Mouse (Mus musculus) neural tube, embryonic 15.5 days (tissue): ENCODE results near the gene Prelid1. TPM values are rescaled to one million over a fixed set of nuclear protein-coding genes. Genes with fewer than 3 reads are reported as not detected.

Experiments
- ATAC-seq: fragments of 200-750 bp; cut with Nextera tagmentation; 2 replicates; pipeline ENCODE4 v1.8.0; 2017; ENCODE audit warnings: mild to moderate bottlenecking, moderate TSS enrichment, moderate library complexity; ENCODE audit not compliant: low FRiP score
- H3K27ac ChIP-seq: fragments of 300-500 bp; sonication (generic); replicated peaks from 2 replicates; pipeline ENCODE4 v1.5.1; 2015; ENCODE audit warnings: mild to moderate bottlenecking, inconsistent platforms
- H3K27me3 ChIP-seq: fragments of 300-500 bp; sonication (generic); replicated peaks from 2 replicates; pipeline ENCODE4 v1.6.1; 2015; ENCODE audit warnings: inconsistent platforms
- H3K36me3 ChIP-seq: fragments of 300-500 bp; sonication (generic); 2 replicates; pipeline ENCODE4 v1.6.1; 2015; ENCODE audit warnings: inconsistent platforms
- H3K4me1 ChIP-seq: fragments of 300-500 bp; sonication (generic); 2 replicates; pipeline ENCODE4 v1.6.1; 2015; ENCODE audit warnings: inconsistent platforms
- H3K4me2 ChIP-seq: fragments of 300-500 bp; sonication (generic); 2 replicates; pipeline ENCODE4 v1.6.1; 2015; ENCODE audit warnings: inconsistent platforms, mild to moderate bottlenecking, moderate library complexity
- H3K4me3 ChIP-seq: fragments of 300-500 bp; sonication (generic); replicated peaks from 2 replicates; pipeline ENCODE4 v1.5.1; 2015; ENCODE audit warnings: mild to moderate bottlenecking, inconsistent platforms
- H3K9ac ChIP-seq: fragments of 300-500 bp; sonication (generic); replicated peaks from 2 replicates; pipeline ENCODE4 v1.6.1; 2015; ENCODE audit warnings: mild to moderate bottlenecking, inconsistent platforms
- H3K9me3 ChIP-seq: fragments of 300-500 bp; sonication (generic); replicated peaks from 2 replicates; pipeline ENCODE4 v1.6.1; 2016; ENCODE audit warnings: inconsistent platforms
- WGBS: fragments of 180-500 bp; shearing (Covaris S2); methylation state at CpG from one replicate; pipeline ENCODE4 v1.1.7; 2015; ENCODE audit warnings: mixed read lengths; 5-methylcytosine and 5-hydroxymethylcytosine counted together
- polyA plus RNA-seq: library from polyadenylated mRNA; unstranded; fragments of >200 nt; fragmentation: Nextera tagmentation; extraction: Ambion mirVana; gene quantifications from 2 replicates; pipeline ENCODE4 v1.2.1, GENCODE M21; 2015

The Prelid1 gene
- polyA plus RNA-seq, result 311 and 344 TPM in 2 replicates

- peaks cover 39% of the 10 kb centered on the region for H3K4me1 ChIP-seq
- H3K36me3 ChIP-seq, result peaks cover 59% of the 10 kb centered on the region
- no peaks in the 10 kb centered on the region for H3K9me3 ChIP-seq
- 87% methylated on average over 4 of the region's 4 CpGs for WGBS
- H3K27me3 ChIP-seq, result no peaks in the 10 kb centered on the region
- ATAC-seq, result no peak
- peak within 1 kb of the TSS; percentile 86 for H3K4me3 ChIP-seq
- peak within 1 kb of the TSS; percentile 81 for H3K27ac ChIP-seq
- H3K9ac ChIP-seq, result peak within 1 kb of the TSS; percentile 86
- H3K4me2 ChIP-seq, result peak within 1 kb of the TSS; percentile 92
These were observed at the start of gene Prelid1 for GRCm38 (mm10) chr13:55319931-55320533. Gene Prelid1 (plus strand): TSS chr13:55320500.

- no peak overlapping the region for H3K27ac ChIP-seq
- no peaks in the 10 kb centered on the region for H3K4me1 ChIP-seq
- no peak overlapping the region for H3K4me2 ChIP-seq
- H3K9me3 ChIP-seq, result no peaks in the 10 kb centered on the region
- ATAC-seq, result no peak
- no peak overlapping the region for H3K9ac ChIP-seq
- WGBS, result 80% methylated on average over 5 of the region's 5 CpGs
- H3K36me3 ChIP-seq, result peaks cover 41% of the 10 kb centered on the region
- H3K4me3 ChIP-seq, result no peak overlapping the region
- no peaks in the 10 kb centered on the region for H3K27me3 ChIP-seq
These were observed 43.1 kb upstream of the Prelid1 start for GRCm38 (mm10) chr13:55277203-55277602.

- H3K27ac ChIP-seq, result no peak overlapping the region
- no peaks in the 10 kb centered on the region for H3K27me3 ChIP-seq
- no peaks in the 10 kb centered on the region for H3K4me1 ChIP-seq
- no peak overlapping the region for H3K4me2 ChIP-seq
- peaks cover 41% of the 10 kb centered on the region for H3K36me3 ChIP-seq
- WGBS, result 88% methylated on average over 5 of the region's 5 CpGs
- ATAC-seq, result no peak
- no peak overlapping the region for H3K9ac ChIP-seq
- no peaks in the 10 kb centered on the region for H3K9me3 ChIP-seq
- no peak overlapping the region for H3K4me3 ChIP-seq
These were observed 42.7 kb upstream of the Prelid1 start for GRCm38 (mm10) chr13:55277646-55278045.

GRCm38 (mm10) chr13:55288854-55289253, 31.4 kb upstream of the Prelid1 start:
- WGBS, result 83% methylated on average over 3 of the region's 3 CpGs
- Histone ChIP-seq H3K4me2 (no peak overlapping the region), H3K9me3 (no peaks in the 10 kb centered on the region), H3K36me3 (peaks cover 56% of the 10 kb centered on the region), H3K27ac (no peak overlapping the region), H3K27me3 (no peaks in the 10 kb centered on the region), H3K9ac (no peak overlapping the region), H3K4me1 (no peaks in the 10 kb centered on the region), H3K4me3 (no peak overlapping the region)
- ATAC-seq, result no peak

GRCm38 (mm10) chr13:55296760-55297159, 23.5 kb upstream of the Prelid1 start:
- no peaks in the 10 kb centered on the region for H3K4me1 ChIP-seq
- no peak overlapping the region for H3K9ac ChIP-seq
- H3K4me2 ChIP-seq, result no peak overlapping the region
- no peak for ATAC-seq
- no peaks in the 10 kb centered on the region for H3K9me3 ChIP-seq
- H3K27ac ChIP-seq, result no peak overlapping the region
- no peaks in the 10 kb centered on the region for H3K27me3 ChIP-seq
- no peak overlapping the region for H3K4me3 ChIP-seq
- H3K36me3 ChIP-seq, result peaks cover 68% of the 10 kb centered on the region
- WGBS, result 82% methylated on average over 1 of the region's 1 CpGs

GRCm38 (mm10) chr13:55300913-55301312, 19.4 kb upstream of the Prelid1 start:
- no peak overlapping the region for H3K9ac ChIP-seq
- H3K4me3 ChIP-seq, result no peak overlapping the region
- no peak for ATAC-seq
- no peaks in the 10 kb centered on the region for H3K4me1 ChIP-seq
- H3K4me2 ChIP-seq, result no peak overlapping the region
- H3K9me3 ChIP-seq, result no peaks in the 10 kb centered on the region
- WGBS, result 92% methylated on average over 5 of the region's 5 CpGs
- H3K27me3 ChIP-seq, result no peaks in the 10 kb centered on the region
- H3K36me3 ChIP-seq, result peaks cover 72% of the 10 kb centered on the region
- no peak overlapping the region for H3K27ac ChIP-seq

GRCm38 (mm10) chr13:55312028-55312630, 8.2 kb upstream of the Prelid1 start:
- Histone ChIP-seq H3K27ac (no peak overlapping the region), H3K4me2 (no peak overlapping the region), H3K9me3 (no peaks in the 10 kb centered on the region), H3K4me3 (no peak overlapping the region), H3K9ac (no peak overlapping the region), H3K27me3 (no peaks in the 10 kb centered on the region), H3K36me3 (peaks cover 83% of the 10 kb centered on the region), H3K4me1 (no peaks in the 10 kb centered on the region)
- WGBS, result 91% methylated on average over 8 of the region's 8 CpGs
- ATAC-seq, result no peak

GRCm38 (mm10) chr13:55313051-55313450, 7.2 kb upstream of the Prelid1 start:
- peaks cover 82% of the 10 kb centered on the region for H3K36me3 ChIP-seq
- 89% methylated on average over 9 of the region's 9 CpGs for WGBS

GRCm38 (mm10) chr13:55314891-55315412, 5.3 kb upstream of the Prelid1 start:
- WGBS, result 90% methylated on average over 2 of the region's 2 CpGs
- Histone ChIP-seq H3K4me2 (no peak overlapping the region), H3K4me3 (no peak overlapping the region), H3K27ac (no peak overlapping the region), H3K9ac (no peak overlapping the region), H3K4me1 (peaks cover 3% of the 10 kb centered on the region; the same call in 1 of the 2 replicates), H3K27me3 (no peaks in the 10 kb centered on the region), H3K9me3 (no peaks in the 10 kb centered on the region), H3K36me3 (peaks cover 87% of the 10 kb centered on the region)
- no peak for ATAC-seq

More at GRCm38 (mm10) chr13:55313051-55313450, 7.2 kb upstream of the Prelid1 start:
- no peaks in the 10 kb centered on the region for H3K4me1 ChIP-seq
- no peak overlapping the region for H3K4me3 ChIP-seq
- no peak overlapping the region for H3K9ac ChIP-seq
- H3K4me2 ChIP-seq, result no peak overlapping the region
- no peak for ATAC-seq
- no peaks in the 10 kb centered on the region for H3K9me3 ChIP-seq
- no peaks in the 10 kb centered on the region for H3K27me3 ChIP-seq
- no peak overlapping the region for H3K27ac ChIP-seq

GRCm38 (mm10) chr13:55318351-55318750, 1.9 kb upstream of the Prelid1 start:
- no peak overlapping the region for H3K4me2 ChIP-seq

GRCm38 (mm10) chr13:55321434-55322129, 1.3 kb downstream of the Prelid1 start, which contains the start of gene Rab24:
Gene Rab24 (minus strand): TSS chr13:55321946.
- peaks cover 39% of the 10 kb centered on the region for H3K4me1 ChIP-seq
- peak within 1 kb of the TSS; percentile 81 for H3K27ac ChIP-seq
- peak within 1 kb of the TSS; percentile 86 for H3K9ac ChIP-seq
- no peaks in the 10 kb centered on the region for H3K27me3 ChIP-seq
- H3K36me3 ChIP-seq, result peaks cover 59% of the 10 kb centered on the region
- H3K4me2 ChIP-seq, result peak within 1 kb of the TSS; percentile 92
- H3K4me3 ChIP-seq, result peak within 1 kb of the TSS; percentile 86
- WGBS, result under 1% methylated on average over 73 of the region's 73 CpGs
- no peaks in the 10 kb centered on the region for H3K9me3 ChIP-seq
- ATAC-seq, result peak; percentile 92

More at GRCm38 (mm10) chr13:55318351-55318750, 1.9 kb upstream of the Prelid1 start:
- no peak overlapping the region for H3K9ac ChIP-seq
- H3K4me1 ChIP-seq, result peaks cover 28% of the 10 kb centered on the region
- no peak overlapping the region for H3K4me3 ChIP-seq
- ATAC-seq, result no peak
- H3K27me3 ChIP-seq, result no peaks in the 10 kb centered on the region
- no peaks in the 10 kb centered on the region for H3K9me3 ChIP-seq
- H3K36me3 ChIP-seq, result peaks cover 63% of the 10 kb centered on the region
- WGBS, result 88% methylated on average over 3 of the region's 3 CpGs
- H3K27ac ChIP-seq, result no peak overlapping the region
